Comparison of ENCODE assay signal across 7 mouse cellular contexts in genomic region chr4:47352803-47353388, GRCm38 (mm10). TPM values are rescaled to one million over a fixed set of nuclear protein-coding genes. Genes with fewer than 3 reads are reported as not detected.
DNase-seq lines count a peak whose midpoint lies in the region; ATAC-seq and TF ChIP-seq lines count a peak whose summit lies in the region.

Tgfbr1 (plus strand) TSS chr4:47353222.

- WGBS in embryonic facial prominence, embryonic 10.5 days, result under 1% methylated on average over 65 of the region's 65 CpGs
- WGBS in intestine, postnatal 0 days, result under 1% methylated on average over 51 of the region's 65 CpGs
- WGBS in midbrain, embryonic 12.5 days, result under 1% methylated on average over 45 of the region's 65 CpGs
- WGBS in small intestine, adult 2 months, result 1% methylated on average over 62 of the region's 65 CpGs

- H3K9me3 ChIP-seq in embryonic facial prominence, embryonic 10.5 days, result no peaks in the 10 kb centered on the region
- no peaks in the 10 kb centered on the region for H3K9me3 ChIP-seq in intestine, postnatal 0 days (ENCODE audit: control insufficient read depth)
- H3K9me3 ChIP-seq in midbrain, embryonic 12.5 days, result no peaks in the 10 kb centered on the region

- peak within 1 kb of the TSS; percentile 86 for H3K4me2 ChIP-seq in intestine, postnatal 0 days (replicated peaks; ENCODE audit: low read depth)
- peak within 1 kb of the TSS; percentile 97 for H3K4me2 ChIP-seq in midbrain, embryonic 12.5 days (replicated peaks)

- peak; percentile 100 for DNase-seq in adrenal gland, postnatal 10 days
- peak; percentile 100 for DNase-seq in embryonic facial prominence, embryonic 10.5 days (ENCODE audit: low spot score)
- peak; percentile 44 for DNase-seq in gonadal fat pad, adult 2 months (ENCODE audit: low read depth)
- peak; percentile 99 for DNase-seq in left cerebral cortex, postnatal 4 days

- H3K4me1 ChIP-seq in embryonic facial prominence, embryonic 10.5 days, result peaks cover 46% of the 10 kb centered on the region
- no peaks in the 10 kb centered on the region for H3K4me1 ChIP-seq in intestine, postnatal 0 days (replicated peaks; ENCODE audit: control insufficient read depth, insufficient read depth, low read length)
- H3K4me1 ChIP-seq in midbrain, embryonic 12.5 days, result peaks cover 22% of the 10 kb centered on the region
- peaks cover 2% of the 10 kb centered on the region; the same call in 1 of the 2 replicates for H3K4me1 ChIP-seq in small intestine, adult 2 months (ENCODE audit: control insufficient read depth, insufficient read depth, insufficient read length, low read length)

- H3K4me3 ChIP-seq in embryonic facial prominence, embryonic 10.5 days, result peak within 1 kb of the TSS; percentile 96
- H3K4me3 ChIP-seq in intestine, postnatal 0 days (ENCODE audit: low read depth, low read length), result peak within 1 kb of the TSS; percentile 85
- H3K4me3 ChIP-seq in midbrain, embryonic 12.5 days, result peak within 1 kb of the TSS; percentile 96
- H3K4me3 ChIP-seq in small intestine, adult 2 months (ENCODE audit: low read depth, low read length), result peak within 1 kb of the TSS; percentile 98

- H3K9ac ChIP-seq in intestine, postnatal 0 days (ENCODE audit: low read depth, low read length), result peak within 1 kb of the TSS; percentile 77
- H3K9ac ChIP-seq in midbrain, embryonic 12.5 days (replicated peaks), result peak within 1 kb of the TSS; percentile 99

- peak within 1 kb of the TSS; percentile 99 for H3K27ac ChIP-seq in embryonic facial prominence, embryonic 10.5 days (replicated peaks)
- peak within 1 kb of the TSS; percentile 97 for H3K27ac ChIP-seq in intestine, postnatal 0 days (ENCODE audit: low read depth, low read length)
- peak within 1 kb of the TSS; percentile 97 for H3K27ac ChIP-seq in midbrain, embryonic 12.5 days (replicated peaks)
- peak within 1 kb of the TSS; percentile 62 for H3K27ac ChIP-seq in small intestine, adult 2 months (ENCODE audit: insufficient read depth, low read depth, low read length)

- no peak for TF ChIP-seq CTCF in intestine, postnatal 0 days (IDR thresholded peaks at IDR 0.05; ENCODE audit: low read depth)
- TF ChIP-seq CTCF in small intestine, adult 2 months (IDR thresholded peaks at IDR 0.05; ENCODE audit: extremely low read depth, insufficient read length, insufficient replicate concordance, low read depth, low read length), result no peak

- no peaks in the 10 kb centered on the region for H3K36me3 ChIP-seq in embryonic facial prominence, embryonic 10.5 days (replicated peaks)
- no peaks in the 10 kb centered on the region for H3K36me3 ChIP-seq in intestine, postnatal 0 days (ENCODE audit: control insufficient read depth, insufficient read depth)
- H3K36me3 ChIP-seq in midbrain, embryonic 12.5 days, result no peaks in the 10 kb centered on the region
- no peaks in the 10 kb centered on the region for H3K36me3 ChIP-seq in small intestine, adult 2 months (ENCODE audit: control insufficient read depth, insufficient read depth, low read length)

- H3K27me3 ChIP-seq in embryonic facial prominence, embryonic 10.5 days (replicated peaks; ENCODE audit: low read depth, poor library complexity, severe bottlenecking), result no peaks in the 10 kb centered on the region
- no peaks in the 10 kb centered on the region for H3K27me3 ChIP-seq in intestine, postnatal 0 days (replicated peaks; ENCODE audit: control insufficient read depth, insufficient read depth, low read length)
- peaks cover 10% of the 10 kb centered on the region for H3K27me3 ChIP-seq in midbrain, embryonic 12.5 days
- H3K27me3 ChIP-seq in small intestine, adult 2 months (ENCODE audit: control insufficient read depth, insufficient read depth, low read length), result no peaks in the 10 kb centered on the region; the same call in 1 of the 2 replicates

- TF ChIP-seq POLR2A in small intestine, adult 2 months (IDR thresholded peaks at IDR 0.05; ENCODE audit: low read depth, low read length), result peak; percentile 86; the same call in 1 of the 2 replicates

- intact Hi-C loops in left cerebral cortex, postnatal 4 days (cut with DNase I), result loop anchor here (5.0 kb wide), 1 partner anchor 106 kb away; no protein-coding TSS in a partner anchor

- peak; percentile 100 for ATAC-seq in intestine, postnatal 0 days
- ATAC-seq in midbrain, embryonic 12.5 days (ENCODE audit: low FRiP score, low read depth), result peak; percentile 99

RNA-seq across cellular contexts. Expression of gene Tgfbr1, which starts in this region (rescaled TPM):
- 10 to 100 TPM; 24.8 to 26.4 TPM for total RNA-seq in adrenal gland, postnatal 10 days (2021)
- 95.0 and 101 TPM in 2 replicates for polyA plus RNA-seq in embryonic facial prominence, embryonic 10.5 days (2016; fragmentation: Nextera tagmentation; extraction: Ambion mirVana)
- 14.2 and 16.1 TPM in 2 replicates for polyA plus RNA-seq in gonadal fat pad, adult 2 months (2012; rRNA removed)
- 9.6 and 9.9 TPM in 2 replicates for polyA plus RNA-seq in intestine, postnatal 0 days (2015; fragmentation: Nextera tagmentation; extraction: Ambion mirVana)
- total RNA-seq in left cerebral cortex, postnatal 4 days (2021), result 10 to 100 TPM; 51.4 to 60.1 TPM
- polyA plus RNA-seq in midbrain, embryonic 12.5 days (2016; fragmentation: Nextera tagmentation; extraction: Ambion mirVana), result 109 and 121 TPM in 2 replicates
- polyA plus RNA-seq in small intestine, adult 2 months (2012; rRNA removed), result 0.84 and 1.7 TPM in 2 replicates

Comparison
In these comparisons a context has a peak if more than half of its experiments do, and no peak if none do; other contexts are left out.
1. Peak in every context shown above with its lines: DNase-seq, ATAC-seq, H3K4me3 ChIP-seq and H3K27ac ChIP-seq.
2. DNase-seq: peak in every context shown above with its lines; median percentile 100 in adrenal gland, postnatal 10 days; 100 in embryonic facial prominence, embryonic 10.5 days; 99 in left cerebral cortex, postnatal 4 days; 44 in gonadal fat pad, adult 2 months.